Mouse (Mus musculus) kidney, embryonic 16.5 days (tissue): ENCODE results near the gene 0610010K14Rik. TPM values are rescaled to one million over a fixed set of nuclear protein-coding genes. Genes with fewer than 3 reads are reported as not detected.

Source experiments
- ATAC-seq: fragments of 200-750 bp; cut with Nextera tagmentation; 2 replicates; pipeline ENCODE4 v1.8.0; 2017; ENCODE audit warnings: moderate TSS enrichment; ENCODE audit not compliant: low FRiP score, low TSS enrichment
- H3K27ac ChIP-seq: fragments of 300-500 bp; sonication (generic); 2 replicates; pipeline ENCODE4 v1.5.1; 2014; ENCODE audit warnings: low read length
- H3K27me3 ChIP-seq: fragments of 300-500 bp; sonication (generic); 2 replicates; pipeline ENCODE4 v1.6.1; 2014; ENCODE audit warnings: low read length, control low read depth, mixed read lengths; ENCODE audit not compliant: insufficient read depth
- H3K36me3 ChIP-seq: fragments of 300-500 bp; sonication (generic); 2 replicates; pipeline ENCODE4 v1.6.1; 2014; ENCODE audit warnings: low read length, control low read depth, mixed read lengths; ENCODE audit not compliant: insufficient read depth
- H3K4me1 ChIP-seq: fragments of 300-500 bp; sonication (generic); 2 replicates; pipeline ENCODE4 v1.6.1; 2014; ENCODE audit warnings: low read length, control low read depth, mixed read lengths; ENCODE audit not compliant: insufficient read depth
- H3K4me2 ChIP-seq: fragments of 300-500 bp; sonication (generic); replicated peaks from 2 replicates; pipeline ENCODE4 v1.6.1; 2014; ENCODE audit warnings: low read depth, low read length
- H3K4me3 ChIP-seq: fragments of 300-500 bp; sonication (generic); 2 replicates; pipeline ENCODE4 v1.5.1; 2014; ENCODE audit warnings: mild to moderate bottlenecking, low read length
- H3K9ac ChIP-seq: fragments of 300-500 bp; sonication (generic); replicated peaks from 2 replicates; pipeline ENCODE4 v1.6.1; 2014; ENCODE audit warnings: low read length
- H3K9me3 ChIP-seq: fragments of 300-500 bp; sonication (generic); 2 replicates; pipeline ENCODE4 v1.6.1; 2016; ENCODE audit warnings: low read length, control low read depth
- WGBS: fragments of 180-500 bp; shearing (Covaris S2); extraction: QIAGEN DNeasy Blood & Tissue Kit; methylation state at CpG from one replicate; pipeline ENCODE4 v1.1.7; 2014; 5-methylcytosine and 5-hydroxymethylcytosine counted together
- polyA plus RNA-seq: library from polyadenylated mRNA; unstranded; fragments of >200 nt; fragmentation: Nextera tagmentation; extraction: Ambion mirVana; gene quantifications from 2 replicates; pipeline ENCODE4 v1.2.1, GENCODE M21; 2015

The 0610010K14Rik gene
- polyA plus RNA-seq, 1 experiment from 2014 or later: 170 TPM

GRCm38 (mm10) chr11:70236717-70237116 lies 997 bp downstream of the 0610010K14Rik start:
- no peaks in the 10 kb centered on the region for H3K9me3 ChIP-seq
- H3K9ac ChIP-seq: peak overlapping the region; percentile 96
- H3K27ac ChIP-seq: peak overlapping the region; percentile 93
- peaks cover 11% of the 10 kb centered on the region; the same call in 1 of the 2 replicates for H3K36me3 ChIP-seq
- no peaks in the 10 kb centered on the region for H3K27me3 ChIP-seq
- H3K4me2 ChIP-seq: peak overlapping the region; percentile 96
- WGBS: 36% methylated on average over 7 of the region's 7 CpGs
- peak overlapping the region; percentile 99 for H3K4me3 ChIP-seq
- no peak for ATAC-seq
- peaks cover 52% of the 10 kb centered on the region for H3K4me1 ChIP-seq

GRCm38 (mm10) chr11:70235254-70235900 lies 2.3 kb downstream of the 0610010K14Rik start:
- H3K27me3 ChIP-seq: no peaks in the 10 kb centered on the region
- peaks cover 11% of the 10 kb centered on the region; the same call in 1 of the 2 replicates for H3K36me3 ChIP-seq
- no peak overlapping the region for H3K4me3 ChIP-seq
- H3K4me1 ChIP-seq: peaks cover 50% of the 10 kb centered on the region
- WGBS: 86% methylated on average over 12 of the region's 12 CpGs
- no peak overlapping the region for H3K4me2 ChIP-seq
- no peak overlapping the region for H3K27ac ChIP-seq
- no peaks in the 10 kb centered on the region for H3K9me3 ChIP-seq
- ATAC-seq: no peak
- no peak overlapping the region for H3K9ac ChIP-seq

DNA sequence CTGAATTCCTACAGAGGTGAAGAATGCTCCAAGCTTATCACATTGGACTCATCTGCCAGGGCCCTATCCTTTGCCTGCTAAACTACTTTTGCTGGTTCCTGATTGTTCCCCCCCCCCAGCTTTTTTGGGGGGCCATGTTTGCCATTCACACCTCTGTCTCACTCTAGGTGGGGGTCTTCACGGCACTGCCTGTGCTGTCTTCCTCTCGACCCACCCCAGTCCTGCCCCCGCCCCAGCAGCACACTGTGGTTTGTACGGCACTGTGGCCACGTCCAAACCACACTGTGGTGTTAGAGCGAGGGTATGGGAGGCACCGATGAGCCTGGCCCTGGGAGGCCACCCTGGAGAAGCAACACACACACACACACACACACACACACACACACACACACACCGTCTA lies 3.2 kb downstream of the 0610010K14Rik start:
- H3K9ac ChIP-seq: 0 out of 2 replicates have a peak overlapping the region, but pooled peaks have one; percentile 25
- peaks cover 53% of the 10 kb centered on the region for H3K4me1 ChIP-seq
- no peak for ATAC-seq
- 0 out of 2 replicates have a peak overlapping the region, but pooled peaks have one; percentile 17 for H3K27ac ChIP-seq
- H3K36me3 ChIP-seq: peaks cover 11% of the 10 kb centered on the region; the same call in 1 of the 2 replicates
- H3K9me3 ChIP-seq: no peaks in the 10 kb centered on the region
- WGBS: 87% methylated on average over 8 of the region's 8 CpGs
- H3K27me3 ChIP-seq: peaks cover 7% of the 10 kb centered on the region
- H3K4me3 ChIP-seq: no peak overlapping the region
- H3K4me2 ChIP-seq: no peak overlapping the region

GRCm38 (mm10) chr11:70234037-70234436 lies 3.7 kb downstream of the 0610010K14Rik start:
- H3K4me1 ChIP-seq: peaks cover 55% of the 10 kb centered on the region
- H3K9me3 ChIP-seq: no peaks in the 10 kb centered on the region
- no peak overlapping the region for H3K4me3 ChIP-seq
- H3K27ac ChIP-seq: 0 out of 2 replicates have a peak overlapping the region, but pooled peaks have one; percentile 17
- ATAC-seq: no peak
- no peak overlapping the region; the same call in 1 of the 2 replicates for H3K4me2 ChIP-seq
- 56% methylated on average over 5 of the region's 5 CpGs for WGBS
- H3K36me3 ChIP-seq: peaks cover 11% of the 10 kb centered on the region; the same call in 1 of the 2 replicates
- H3K9ac ChIP-seq: 0 out of 2 replicates have a peak overlapping the region, but pooled peaks have one; percentile 25
- peaks cover 12% of the 10 kb centered on the region for H3K27me3 ChIP-seq

GRCm38 (mm10) chr11:70233016-70233415 lies 4.7 kb downstream of the 0610010K14Rik start:
- H3K27ac ChIP-seq: peak overlapping the region; percentile 34; the same call in 1 of the 2 replicates
- H3K4me2 ChIP-seq: peak overlapping the region; percentile 77
- H3K4me3 ChIP-seq: peak overlapping the region; percentile 46
- ATAC-seq: no peak
- H3K4me1 ChIP-seq: peaks cover 47% of the 10 kb centered on the region
- H3K9ac ChIP-seq: peak overlapping the region; percentile 79
- WGBS: 40% methylated on average over 8 of the region's 8 CpGs
- peaks cover 11% of the 10 kb centered on the region; the same call in 1 of the 2 replicates for H3K36me3 ChIP-seq
- peaks cover 22% of the 10 kb centered on the region for H3K27me3 ChIP-seq
- no peaks in the 10 kb centered on the region for H3K9me3 ChIP-seq

DNA sequence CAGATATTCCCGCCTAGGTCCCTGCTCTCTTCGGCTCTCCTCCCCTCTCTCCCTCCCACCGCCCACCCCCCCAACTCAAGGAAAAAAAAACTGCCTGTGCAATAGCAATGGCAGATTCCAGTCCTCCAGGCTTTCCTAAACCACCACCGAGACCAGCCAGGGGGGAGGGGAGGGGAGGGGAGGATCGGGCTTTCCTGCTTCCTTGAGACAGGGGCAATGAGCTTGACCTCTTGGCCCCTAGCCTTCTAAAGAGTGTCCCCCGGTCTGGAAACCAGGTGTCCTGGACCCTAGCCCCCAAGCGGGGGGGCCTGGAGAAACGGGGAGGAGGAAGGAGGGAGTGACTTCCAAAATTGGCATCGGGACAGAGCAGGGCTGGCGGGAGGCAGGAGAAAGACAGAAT lies 5.2 kb downstream of the 0610010K14Rik start:
- Histone ChIP-seq H3K27ac (peak overlapping the region; percentile 34; the same call in 1 of the 2 replicates), H3K4me3 (peak overlapping the region; percentile 46), H3K9me3 (no peaks in the 10 kb centered on the region), H3K36me3 (peaks cover 11% of the 10 kb centered on the region; the same call in 1 of the 2 replicates), H3K4me2 (peak overlapping the region; percentile 77), H3K9ac (peak overlapping the region; percentile 79), H3K4me1 (peaks cover 47% of the 10 kb centered on the region), H3K27me3 (peaks cover 27% of the 10 kb centered on the region)
- no peak for ATAC-seq
- 5% methylated on average over 9 of the region's 10 CpGs for WGBS

DNA sequence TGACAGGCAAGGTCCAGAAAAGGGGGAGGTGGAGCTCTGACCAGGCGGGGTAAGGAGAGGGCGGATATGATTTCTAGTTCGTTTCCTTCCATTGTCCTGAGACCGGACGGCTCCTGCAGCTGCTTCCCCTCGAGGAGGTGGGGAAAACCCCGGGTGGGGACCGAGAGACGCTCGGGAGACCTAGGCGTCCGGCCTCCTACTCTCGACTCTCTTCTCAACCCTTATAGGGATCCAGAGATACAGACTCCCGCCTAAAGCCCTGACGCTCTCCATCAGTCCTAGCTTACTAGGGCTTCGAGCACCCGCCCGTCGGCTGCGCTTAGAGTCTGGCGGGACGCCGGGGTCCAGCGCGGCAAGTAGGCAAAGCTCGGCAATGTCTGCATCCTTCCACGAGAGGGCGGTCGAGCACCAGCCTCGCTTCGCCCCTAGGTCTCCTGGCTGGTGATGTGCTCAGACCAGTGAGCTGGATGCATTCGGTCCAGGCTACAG lies 7.4 kb downstream of the 0610010K14Rik start:
- H3K27me3 ChIP-seq: peaks cover 49% of the 10 kb centered on the region
- peak overlapping the region; percentile 12 for H3K9ac ChIP-seq
- H3K9me3 ChIP-seq: no peaks in the 10 kb centered on the region
- WGBS: under 1% methylated on average over 32 of the region's 32 CpGs
- H3K4me1 ChIP-seq: peaks cover 38% of the 10 kb centered on the region
- peak; percentile 70 for ATAC-seq
- peak overlapping the region; percentile 82 for H3K27ac ChIP-seq
- H3K4me3 ChIP-seq: peak overlapping the region; percentile 48
- H3K4me2 ChIP-seq: peak overlapping the region; percentile 56
- peaks cover 5% of the 10 kb centered on the region; the same call in 1 of the 2 replicates for H3K36me3 ChIP-seq

- H3K4me1 ChIP-seq: peaks cover 38% of the 10 kb centered on the region
- under 1% methylated on average over 39 of the region's 39 CpGs for WGBS
- H3K27ac ChIP-seq: peak within 1 kb of the TSS; percentile 82
- peak within 1 kb of the TSS; percentile 48 for H3K4me3 ChIP-seq
- peaks cover 49% of the 10 kb centered on the region for H3K27me3 ChIP-seq
- H3K36me3 ChIP-seq: no peaks in the 10 kb centered on the region; the same call in 1 of the 2 replicates
- peak within 1 kb of the TSS; percentile 69 for H3K9ac ChIP-seq
- H3K4me2 ChIP-seq: peak within 1 kb of the TSS; percentile 56
- no peaks in the 10 kb centered on the region for H3K9me3 ChIP-seq
- peak; percentile 11; the same call in 1 of the 2 replicates for ATAC-seq
These were observed 8.3 kb downstream of the 0610010K14Rik start, which contains the start of gene Bcl6b for GRCm38 (mm10) chr11:70229260-70230010. TSS of gene Bcl6b (minus strand) at chr11:70229798.

GRCm38 (mm10) chr11:70228828-70229227 lies 8.9 kb downstream of the 0610010K14Rik start:
- Histone ChIP-seq H3K4me3 (peak overlapping the region; percentile 48), H3K9ac (peak overlapping the region; percentile 69), H3K9me3 (no peaks in the 10 kb centered on the region), H3K27ac (peak overlapping the region; percentile 46), H3K36me3 (no peaks in the 10 kb centered on the region), H3K4me2 (peak overlapping the region; percentile 56), H3K4me1 (peaks cover 34% of the 10 kb centered on the region), H3K27me3 (peaks cover 49% of the 10 kb centered on the region)
- ATAC-seq: 0 out of 2 replicates have a peak, but pooled peaks have one; percentile 24
- WGBS: under 1% methylated on average over 19 of the region's 19 CpGs
